Mouse (Mus musculus) ES-E14 (cell line): Measurements from ENCODE around the gene Cntn5. TPM values are rescaled to one million over a fixed set of nuclear protein-coding genes. Genes with fewer than 3 reads are reported as not detected.

Experiments used
- DNase-seq: peaks from one replicate; pipeline ENCODE4 v3.0.0-alpha.2; 2013; ENCODE audit warnings: low read depth, low spot score
- H3K27ac ChIP-seq: 2 replicates; pipeline ENCODE4 v1.5.1; 2012; ENCODE audit warnings: low read depth, mild to moderate bottlenecking, low read length, moderate library complexity, mixed read lengths; ENCODE audit not compliant: poor library complexity, insufficient read depth, severe bottlenecking
- H3K36me3 ChIP-seq: 2 replicates; pipeline ENCODE4 v1.6.1; 2012; ENCODE audit warnings: mild to moderate bottlenecking, low read length, moderate library complexity, mixed read lengths; ENCODE audit not compliant: control insufficient read depth, poor library complexity, insufficient read depth, severe bottlenecking
- H3K4me1 ChIP-seq, 2 experiments: fragments of 150-350 bp in 1 of 2; sonication (generic) in 1 of 2; 2 replicates each; pipeline ENCODE4 v1.6.1; 2012; ENCODE audit warnings: low read length in 2 of 2, mild to moderate bottlenecking in 1 of 2, mixed read lengths in 1 of 2; ENCODE audit not compliant: control insufficient read depth in 2 of 2, insufficient read depth in 2 of 2, poor library complexity in 1 of 2
- H3K4me3 ChIP-seq, 2 experiments: fragments of 150-350 bp in 1 of 2; sonication (generic) in 1 of 2; 2 replicates each; pipeline ENCODE4 v1.5.1; 2012; ENCODE audit warnings: low read length in 2 of 2, low read depth in 1 of 2, mild to moderate bottlenecking in 1 of 2, mixed read lengths in 1 of 2; ENCODE audit not compliant: insufficient read depth in 1 of 2, poor library complexity in 1 of 2, severe bottlenecking in 1 of 2
- H3K9ac ChIP-seq: 2 replicates; pipeline ENCODE4 v1.6.1; 2012; ENCODE audit warnings: low read depth, mild to moderate bottlenecking, low read length, mixed read lengths; ENCODE audit not compliant: poor library complexity, insufficient read depth, severe bottlenecking
- H3K9me3 ChIP-seq: fragments of 150-350 bp; sonication (generic); 2 replicates; pipeline ENCODE4 v1.6.1; 2012; ENCODE audit warnings: low read depth, mild to moderate bottlenecking, low read length; ENCODE audit not compliant: control insufficient read depth, insufficient read depth
- CHD2 ChIP-seq: IDR thresholded peaks from 2 replicates; pipeline ENCODE4 v1.6.1; 2014; ENCODE audit warnings: mild to moderate bottlenecking, low read depth, low read length, inconsistent platforms
- HCFC1 ChIP-seq: IDR thresholded peaks from 2 replicates; pipeline ENCODE4 v1.6.1; 2012; ENCODE audit warnings: low read length, inconsistent platforms, borderline replicate concordance; ENCODE audit not compliant: insufficient read depth
- MAFK ChIP-seq: IDR thresholded peaks from 2 replicates; pipeline ENCODE4 v1.6.1; 2014; ENCODE audit warnings: mild to moderate bottlenecking, low read depth, low read length, inconsistent platforms; ENCODE audit not compliant: insufficient read depth
- ZC3H11A ChIP-seq: IDR thresholded peaks from 2 replicates; pipeline ENCODE4 v1.6.1; 2012; ENCODE audit warnings: low read depth, mild to moderate bottlenecking, inconsistent platforms, low read length, borderline replicate concordance
- ZNF384 ChIP-seq: IDR thresholded peaks from 2 replicates; pipeline ENCODE4 v1.6.1; 2012; ENCODE audit warnings: low read depth, low read length, inconsistent platforms
- in situ Hi-C, 2 experiments: fragments of 600-800 bp; cut with MboI; formaldehyde crosslinking; loops; one replicate each; pipeline ENCODE4 v1.15.1; 2025; ENCODE audit warnings: low sequenced_read_pairs in 2 of 2, inconsistent platforms in 1 of 2; ENCODE audit not compliant: unreplicated experiment in 2 of 2
- total RNA-seq: library from RNA; depleted of rRNA; stranded (reverse); fragments of 300-350 nt; gene quantifications from 2 replicates; pipeline ENCODE4 v1.2.3, GENCODE M21; 2012

Gene Cntn5
- total RNA-seq, 1 experiment, result not detected

DNA sequence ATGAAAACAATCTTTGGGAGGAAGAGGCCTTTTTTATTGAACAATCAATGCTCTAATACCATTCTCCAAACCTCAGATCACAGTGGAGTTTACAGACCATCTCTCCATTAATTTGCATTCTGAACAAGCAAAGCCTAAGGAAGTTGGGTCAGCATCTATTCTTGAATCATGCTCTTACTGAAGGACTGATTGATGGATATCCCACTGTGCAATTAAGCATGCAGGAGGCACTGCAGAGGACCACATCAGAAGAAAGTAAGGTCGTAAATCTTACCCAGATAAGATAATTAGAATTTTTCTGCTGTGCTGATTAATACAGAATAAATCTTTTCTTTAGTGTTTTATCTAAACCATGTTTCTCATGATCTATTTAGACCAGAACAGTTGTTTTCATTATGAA is 536.2 kb downstream of the Cntn5 start:
- Histone ChIP-seq H3K4me1 (no peaks in the 10 kb centered on the region), H3K27ac (no peak overlapping the region), H3K9ac (no peak overlapping the region), H3K4me3 (no peak overlapping the region), H3K9me3 (no peaks in the 10 kb centered on the region), H3K36me3 (no peaks in the 10 kb centered on the region)
- no peak for DNase-seq
- in situ Hi-C loops, result no loop called here
- TF ChIP-seq ZNF384 (no peak), ZC3H11A (no peak), HCFC1 (no peak), MAFK (no peak), CHD2 (no peak)

DNA sequence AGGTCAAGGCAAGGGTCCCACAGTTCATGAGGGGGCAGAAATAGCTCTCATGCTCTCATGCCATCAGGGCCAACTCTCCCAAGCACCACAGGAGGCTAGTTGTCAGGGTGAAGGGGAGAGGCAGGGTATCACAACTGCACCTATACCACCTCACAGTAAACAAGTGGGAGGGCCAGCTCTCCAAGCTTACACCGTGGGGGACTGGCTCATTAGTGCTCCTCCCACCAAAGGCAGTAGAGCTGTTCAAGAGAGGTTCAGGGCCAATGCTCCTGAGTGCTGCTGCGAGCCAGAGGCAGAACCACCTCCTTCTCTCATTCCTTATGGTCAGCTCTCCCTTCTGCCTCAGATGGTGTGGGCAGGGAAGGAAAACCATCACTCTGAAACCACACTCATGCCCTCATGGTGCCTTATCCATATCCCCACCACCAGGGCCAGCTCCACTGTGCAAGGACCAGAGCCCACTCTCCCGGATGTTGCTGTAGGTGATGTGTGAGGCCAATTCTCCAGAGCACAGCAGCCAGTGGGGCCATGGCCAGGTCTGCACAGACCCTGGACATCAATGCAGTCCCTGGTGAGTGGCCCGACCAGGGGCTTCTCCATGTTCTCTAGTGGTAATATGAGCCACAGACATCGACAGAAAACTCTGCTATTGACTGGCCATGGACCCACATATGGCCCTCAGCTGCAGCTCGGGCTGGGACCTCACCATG is 538.2 kb downstream of the Cntn5 start:
- no peak for TF ChIP-seq ZNF384
- TF ChIP-seq HCFC1, result no peak
- no peak for TF ChIP-seq MAFK
- no peaks in the 10 kb centered on the region for H3K9me3 ChIP-seq
- H3K4me1 ChIP-seq, result no peaks in the 10 kb centered on the region
- in situ Hi-C loops, result no loop called here
- no peaks in the 10 kb centered on the region for H3K36me3 ChIP-seq
- H3K9ac ChIP-seq, result no peak overlapping the region
- DNase-seq, result no peak
- H3K4me3 ChIP-seq, result no peak overlapping the region
- no peak overlapping the region for H3K27ac ChIP-seq

DNA sequence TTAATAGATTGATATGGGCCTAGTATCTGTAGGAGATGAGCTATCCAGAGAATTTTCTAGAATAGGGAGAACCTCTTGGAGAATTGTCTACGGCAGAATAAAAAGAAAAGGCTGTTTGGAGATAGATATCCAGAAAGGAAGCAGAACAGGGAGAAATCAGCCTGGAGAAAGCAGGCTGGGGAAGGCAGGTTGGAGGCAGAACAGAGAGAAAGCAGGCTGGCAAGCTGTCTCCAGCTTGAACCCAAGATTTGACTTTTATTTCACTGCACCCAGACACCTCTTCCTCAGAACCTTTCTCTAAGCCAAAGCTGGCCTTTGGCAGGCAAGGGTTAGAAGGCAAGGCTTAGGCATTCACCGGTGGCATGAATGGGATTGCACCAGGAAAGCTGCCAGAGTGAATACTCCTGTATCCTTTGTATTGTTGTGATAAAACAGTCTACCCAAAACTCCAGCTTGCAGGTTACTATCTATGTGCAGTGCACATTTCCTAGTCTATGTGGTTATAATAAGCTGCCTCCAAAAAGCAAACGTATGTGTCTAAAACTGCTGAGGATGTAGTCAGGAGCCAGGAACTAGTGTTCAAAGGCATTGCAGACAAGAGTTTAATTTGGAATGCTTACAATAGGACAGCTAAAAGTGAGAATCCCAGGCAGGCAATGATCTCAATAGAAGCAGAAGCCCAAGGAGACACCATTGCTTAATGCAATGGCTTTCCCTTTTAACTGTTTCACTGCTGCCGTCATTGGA is 553.5 kb downstream of the Cntn5 start:
- Histone ChIP-seq H3K9ac (no peak overlapping the region), H3K27ac (no peak overlapping the region), H3K36me3 (no peaks in the 10 kb centered on the region), H3K4me3 (no peak overlapping the region), H3K4me1 (no peaks in the 10 kb centered on the region), H3K9me3 (no peaks in the 10 kb centered on the region)
- TF ChIP-seq HCFC1, result no peak
- no peak for TF ChIP-seq ZNF384
- TF ChIP-seq MAFK, result no peak
- no peak for TF ChIP-seq ZC3H11A
- TF ChIP-seq CHD2, result no peak
- no peak for DNase-seq
- in situ Hi-C loops, result no loop called here

DNA sequence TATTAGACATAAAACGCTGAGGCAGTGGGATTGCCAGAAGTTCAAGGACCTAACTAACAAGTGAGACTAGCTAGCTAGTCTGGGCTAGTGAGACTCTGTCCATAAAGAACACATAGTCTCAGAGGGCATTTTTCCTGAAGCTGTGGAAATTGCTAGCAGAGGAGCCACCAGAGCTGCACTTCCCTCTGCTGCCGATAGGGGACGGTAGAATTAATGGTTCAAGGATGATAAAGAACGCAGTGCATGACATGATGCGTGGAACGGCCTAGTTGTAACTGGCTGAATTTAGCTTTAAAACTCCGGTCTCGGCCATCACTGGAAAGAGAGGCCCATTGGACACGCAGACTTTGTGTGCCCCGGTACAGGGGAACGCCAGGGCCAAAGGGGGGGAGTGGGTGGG is 555.8 kb downstream of the Cntn5 start:
- no peaks in the 10 kb centered on the region for H3K4me1 ChIP-seq
- DNase-seq, result peak; percentile 28
- no peaks in the 10 kb centered on the region for H3K36me3 ChIP-seq
- no peak overlapping the region for H3K4me3 ChIP-seq
- in situ Hi-C loops, result no loop called here
- H3K27ac ChIP-seq, result no peak overlapping the region
- H3K9ac ChIP-seq, result no peak overlapping the region
- no peaks in the 10 kb centered on the region for H3K9me3 ChIP-seq
- TF ChIP-seq HCFC1 (no peak), CHD2 (no peak), ZC3H11A (peak; percentile 28; the same call in 1 of the 2 replicates)

DNA sequence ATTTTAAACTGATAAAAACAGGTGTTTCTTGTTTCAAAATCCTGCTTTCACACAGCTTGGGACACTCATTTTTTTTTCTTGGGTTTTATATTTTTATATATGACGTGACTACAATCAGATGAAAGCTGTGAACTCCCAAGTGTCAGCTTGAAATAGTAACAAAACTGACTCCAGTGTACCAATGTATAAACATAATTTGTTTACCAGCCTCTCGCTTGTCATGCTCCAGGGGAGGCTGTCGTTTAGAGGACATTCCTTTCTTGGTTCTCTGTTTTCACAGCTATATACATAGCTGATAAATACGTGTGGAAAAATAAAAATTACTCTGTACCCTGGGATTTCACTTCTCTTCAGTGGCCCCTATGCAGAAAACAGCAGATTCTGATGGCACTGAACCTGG is 556.4 kb downstream of the Cntn5 start:
- no peaks in the 10 kb centered on the region for H3K36me3 ChIP-seq
- no peak for TF ChIP-seq MAFK
- no peak for TF ChIP-seq CHD2
- no peak for TF ChIP-seq ZNF384
- TF ChIP-seq ZC3H11A, result no peak
- TF ChIP-seq HCFC1, result no peak
- H3K4me1 ChIP-seq, result no peaks in the 10 kb centered on the region
- H3K27ac ChIP-seq, result no peak overlapping the region
- no peak overlapping the region for H3K4me3 ChIP-seq
- no peak overlapping the region for H3K9ac ChIP-seq
- in situ Hi-C loops, result no loop called here
- no peaks in the 10 kb centered on the region for H3K9me3 ChIP-seq
- DNase-seq, result no peak
